Mouse (Mus musculus): Measurements from ENCODE around the gene Tspan7. TPM values are rescaled to one million over a fixed set of nuclear protein-coding genes. Genes with fewer than 3 reads are reported as not detected.

Tspan7 gene
- polyA plus RNA-seq (2015; fragmentation: Nextera tagmentation; extraction: Ambion mirVana), result 310 and 336 TPM in 2 replicates

DNA sequence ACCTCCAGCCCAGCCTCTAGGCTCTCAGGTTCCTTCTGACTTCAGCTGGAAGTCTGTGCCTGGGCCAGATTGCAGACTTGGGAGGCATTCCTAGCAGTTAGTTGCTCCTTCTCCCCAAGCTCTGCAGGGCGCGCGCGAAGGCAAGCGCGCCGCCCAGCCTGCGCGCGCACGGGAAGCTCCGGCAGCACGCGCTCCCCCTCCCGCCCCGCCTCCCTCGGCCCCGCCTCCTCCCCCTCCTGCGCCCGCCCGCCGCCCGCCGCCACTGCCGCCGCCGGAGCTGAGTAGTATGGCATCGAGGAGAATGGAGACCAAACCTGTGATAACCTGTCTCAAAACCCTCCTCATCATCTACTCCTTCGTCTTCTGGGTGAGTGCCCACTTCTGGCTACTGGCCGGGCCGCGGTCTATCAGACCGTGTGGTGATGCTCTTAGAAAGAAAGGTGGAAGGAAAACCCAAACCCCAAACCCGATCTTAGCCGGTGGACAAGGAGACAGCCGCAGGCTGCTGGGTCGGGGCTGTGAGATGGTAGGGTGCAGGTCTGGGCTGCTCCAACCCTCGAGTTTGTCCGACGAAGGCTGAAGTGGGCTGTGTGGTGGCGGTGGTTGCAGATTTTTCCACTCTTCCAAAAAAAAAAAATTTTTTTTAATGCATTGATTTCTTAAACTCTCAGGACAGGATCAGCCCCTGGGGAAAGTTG lies at the start of gene Tspan7:
Gene Tspan7 (plus strand): TSS at position 287 of the 698 bp plus-strand sequence.
- Histone ChIP-seq H3K27ac (ENCODE audit: low read length) (peak within 1 kb of the TSS; percentile 75), H3K9ac (replicated peaks; ENCODE audit: low read depth, low read length) (peak within 1 kb of the TSS; percentile 71), H3K4me3 (replicated peaks; ENCODE audit: low read length) (peak within 1 kb of the TSS; percentile 60), H3K9me3 (ENCODE audit: control insufficient read depth, low read length) (no peaks in the 10 kb centered on the region), H3K4me1 (replicated peaks; ENCODE audit: control insufficient read depth, insufficient read depth, low read length) (0 out of 2 replicates have a peak, but pooled peaks cover 3% of the 10 kb centered on the region), H3K27me3 (replicated peaks; ENCODE audit: control insufficient read depth, insufficient read depth, low read length) (no peaks in the 10 kb centered on the region), H3K4me2 (ENCODE audit: low read length) (peak within 1 kb of the TSS; percentile 39), H3K36me3 (ENCODE audit: control insufficient read depth, insufficient read depth) (no peaks in the 10 kb centered on the region)
- peak; percentile 81 for ATAC-seq
- WGBS, result 12% methylated on average over 26 of the region's 41 CpGs

DNA sequence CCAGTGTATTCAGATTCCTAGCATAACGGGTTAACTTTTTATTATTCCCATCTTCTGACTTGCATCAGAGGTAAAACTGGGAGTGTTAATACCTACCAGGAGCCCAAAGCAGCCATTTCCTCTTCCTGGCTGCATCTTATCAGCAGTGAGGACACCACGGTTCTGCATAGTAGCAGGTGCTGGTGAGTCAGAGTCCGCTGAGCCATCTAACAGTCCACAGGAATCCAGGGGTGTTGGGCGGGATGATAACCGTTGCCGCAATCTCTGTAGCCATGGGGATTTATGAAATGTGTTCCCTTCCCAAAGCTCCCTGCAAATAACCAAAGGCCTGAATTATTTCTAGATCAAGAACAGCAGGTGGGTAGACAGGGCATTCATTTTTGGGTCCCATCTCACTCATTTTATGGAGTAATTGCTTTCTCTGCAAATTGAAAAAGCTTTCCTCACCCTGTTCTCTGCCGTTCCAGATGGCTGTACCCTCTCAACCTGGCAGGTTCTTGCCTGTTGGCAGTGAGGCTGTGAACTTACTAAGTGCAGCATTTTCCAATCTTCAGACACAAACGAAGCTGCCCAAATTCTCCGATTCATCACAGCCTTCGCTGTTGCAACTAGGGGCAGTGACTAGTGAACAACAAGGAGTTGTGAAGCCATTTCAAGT lies 35.5 kb upstream of the Tspan7 start:
- H3K36me3 ChIP-seq (ENCODE audit: control insufficient read depth, insufficient read depth), result no peaks in the 10 kb centered on the region
- no peaks in the 10 kb centered on the region for H3K27me3 ChIP-seq (replicated peaks; ENCODE audit: control insufficient read depth, insufficient read depth, low read length)
- WGBS, result 52% methylated on average over 10 of the region's 10 CpGs
- H3K9me3 ChIP-seq (ENCODE audit: control insufficient read depth, low read length), result no peaks in the 10 kb centered on the region
- no peak overlapping the region for H3K9ac ChIP-seq (replicated peaks; ENCODE audit: low read depth, low read length)
- no peak overlapping the region for H3K4me2 ChIP-seq (ENCODE audit: low read length)
- peak overlapping the region; percentile 46 for H3K27ac ChIP-seq (ENCODE audit: low read length)
- peak; percentile 82 for ATAC-seq
- no peaks in the 10 kb centered on the region for H3K4me1 ChIP-seq (replicated peaks; ENCODE audit: control insufficient read depth, insufficient read depth, low read length)
- no peak overlapping the region for H3K4me3 ChIP-seq (replicated peaks; ENCODE audit: low read length)

DNA sequence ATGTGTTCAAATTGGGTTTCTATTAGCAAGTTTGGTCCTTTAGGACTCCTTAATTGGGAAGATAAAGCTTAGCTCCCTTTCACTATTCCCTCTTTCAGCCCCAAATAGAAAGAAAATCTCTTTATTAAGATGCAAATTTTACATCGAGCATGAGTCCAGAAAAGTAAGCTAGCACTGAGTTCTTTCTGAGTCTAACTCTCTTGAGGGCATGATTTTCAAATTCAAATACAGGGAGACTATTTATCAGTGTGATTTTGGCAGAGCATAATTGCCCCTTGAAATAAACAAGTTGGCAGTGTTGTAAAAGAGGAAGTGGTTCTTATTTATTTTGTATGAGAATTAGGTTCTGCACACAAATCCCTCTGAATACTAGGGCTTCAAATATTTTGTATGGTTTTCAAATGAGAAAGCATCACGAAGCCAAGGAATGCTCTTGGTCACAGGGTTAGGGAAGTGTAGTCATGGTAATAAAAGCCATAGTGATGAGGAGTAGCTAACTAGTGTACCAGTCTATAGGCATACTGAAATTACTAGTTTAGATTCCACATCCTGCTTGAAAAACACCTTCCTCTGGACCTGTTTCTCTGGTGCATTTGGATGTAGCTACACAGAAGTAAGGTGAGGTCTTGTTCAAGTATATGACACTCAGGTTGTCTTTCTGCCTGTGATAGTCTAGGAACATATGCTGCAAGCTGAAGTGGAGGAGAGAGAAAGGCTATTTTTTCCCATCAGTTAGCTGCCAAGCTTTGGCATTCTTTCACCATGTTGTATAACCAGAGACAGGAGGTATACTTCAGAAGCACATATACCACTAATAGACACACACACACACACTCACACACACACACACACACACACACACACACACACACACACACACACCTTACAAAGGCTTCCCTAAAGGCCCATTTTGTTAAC lies 34.6 kb upstream of the Tspan7 start:
- no peak overlapping the region for H3K9ac ChIP-seq (replicated peaks; ENCODE audit: low read depth, low read length)
- no peak overlapping the region for H3K27ac ChIP-seq (ENCODE audit: low read length)
- no peaks in the 10 kb centered on the region for H3K36me3 ChIP-seq (ENCODE audit: control insufficient read depth, insufficient read depth)
- H3K9me3 ChIP-seq (ENCODE audit: control insufficient read depth, low read length), result no peaks in the 10 kb centered on the region
- H3K4me3 ChIP-seq (replicated peaks; ENCODE audit: low read length), result no peak overlapping the region
- no peak overlapping the region for H3K4me2 ChIP-seq (ENCODE audit: low read length)
- H3K27me3 ChIP-seq (replicated peaks; ENCODE audit: control insufficient read depth, insufficient read depth, low read length), result no peaks in the 10 kb centered on the region
- WGBS, result 26% methylated on average over 2 of the region's 2 CpGs
- ATAC-seq, result peak; percentile 73
- no peaks in the 10 kb centered on the region for H3K4me1 ChIP-seq (replicated peaks; ENCODE audit: control insufficient read depth, insufficient read depth, low read length)

- Histone ChIP-seq H3K4me2 (ENCODE audit: low read length) (no peak overlapping the region), H3K27me3 (replicated peaks; ENCODE audit: control insufficient read depth, insufficient read depth, low read length) (no peaks in the 10 kb centered on the region), H3K27ac (ENCODE audit: low read length) (no peak overlapping the region), H3K4me1 (replicated peaks; ENCODE audit: control insufficient read depth, insufficient read depth, low read length) (no peaks in the 10 kb centered on the region), H3K4me3 (replicated peaks; ENCODE audit: low read length) (no peak overlapping the region), H3K9ac (replicated peaks; ENCODE audit: low read depth, low read length) (no peak overlapping the region), H3K9me3 (ENCODE audit: control insufficient read depth, low read length) (no peaks in the 10 kb centered on the region), H3K36me3 (ENCODE audit: control insufficient read depth, insufficient read depth) (no peaks in the 10 kb centered on the region)
- ATAC-seq, result peak; percentile 31; the same call in 1 of the 2 replicates
- WGBS, result 24% methylated on average over 1 of the region's 1 CpGs
These were observed 31.2 kb upstream of the Tspan7 start for GRCm38 (mm10) chrX:10453798-10454197.

DNA sequence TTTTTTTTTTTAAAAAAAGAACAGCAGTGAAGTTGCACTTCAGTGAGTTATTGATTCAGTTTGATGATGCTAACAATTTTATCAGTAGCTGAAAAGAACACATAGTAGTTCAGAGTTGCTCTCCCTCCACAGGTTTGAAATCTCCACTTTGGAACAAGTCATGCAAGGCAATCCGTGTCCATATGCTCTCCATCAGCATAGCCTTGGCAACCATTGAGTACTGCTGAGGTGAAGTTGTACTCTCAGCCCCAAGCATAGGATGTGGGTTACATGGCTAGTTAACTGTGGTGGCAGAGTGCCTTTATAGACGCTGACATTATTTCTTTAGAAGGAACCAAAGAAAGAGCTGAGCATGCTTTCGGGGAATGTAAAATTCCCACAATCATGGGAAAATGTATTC lies 27.7 kb upstream of the Tspan7 start:
- Histone ChIP-seq H3K9ac (replicated peaks; ENCODE audit: low read depth, low read length) (no peak overlapping the region), H3K9me3 (ENCODE audit: control insufficient read depth, low read length) (no peaks in the 10 kb centered on the region), H3K36me3 (ENCODE audit: control insufficient read depth, insufficient read depth) (no peaks in the 10 kb centered on the region), H3K4me2 (ENCODE audit: low read length) (no peak overlapping the region), H3K4me1 (replicated peaks; ENCODE audit: control insufficient read depth, insufficient read depth, low read length) (no peaks in the 10 kb centered on the region), H3K4me3 (replicated peaks; ENCODE audit: low read length) (no peak overlapping the region), H3K27ac (ENCODE audit: low read length) (no peak overlapping the region), H3K27me3 (replicated peaks; ENCODE audit: control insufficient read depth, insufficient read depth, low read length) (no peaks in the 10 kb centered on the region)
- WGBS, result 73% methylated on average over 3 of the region's 3 CpGs
- ATAC-seq, result no peak

DNA sequence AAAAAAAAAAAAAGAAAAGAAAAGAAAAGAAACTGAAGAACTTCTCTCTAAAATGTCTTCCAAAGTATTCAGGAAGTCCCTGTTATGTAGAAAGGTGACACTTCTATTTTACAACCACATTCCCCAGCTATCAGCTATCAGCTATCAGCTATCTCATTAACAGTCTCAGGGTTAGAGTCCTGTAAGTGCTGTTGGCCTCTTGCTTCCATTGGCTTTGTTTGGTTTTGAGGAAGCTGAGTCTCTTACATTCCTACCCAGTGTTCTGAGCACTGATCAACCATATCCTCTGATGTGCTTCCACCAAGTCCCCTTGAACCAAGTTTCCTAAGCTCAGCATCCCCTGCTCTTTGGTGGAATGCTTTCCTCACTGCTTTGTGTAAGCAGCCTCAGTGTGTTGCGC lies 7.9 kb upstream of the Tspan7 start:
- H3K9ac ChIP-seq (replicated peaks; ENCODE audit: low read depth, low read length), result no peak overlapping the region
- H3K27ac ChIP-seq (ENCODE audit: low read length), result no peak overlapping the region
- H3K4me1 ChIP-seq (replicated peaks; ENCODE audit: control insufficient read depth, insufficient read depth, low read length), result no peaks in the 10 kb centered on the region
- H3K4me3 ChIP-seq (replicated peaks; ENCODE audit: low read length), result no peak overlapping the region
- 83% methylated on average over 1 of the region's 1 CpGs for WGBS
- ATAC-seq, result no peak
- no peaks in the 10 kb centered on the region for H3K36me3 ChIP-seq (ENCODE audit: control insufficient read depth, insufficient read depth)
- no peaks in the 10 kb centered on the region for H3K27me3 ChIP-seq (replicated peaks; ENCODE audit: control insufficient read depth, insufficient read depth, low read length)
- no peak overlapping the region for H3K4me2 ChIP-seq (ENCODE audit: low read length)
- H3K9me3 ChIP-seq (ENCODE audit: control insufficient read depth, low read length), result no peaks in the 10 kb centered on the region

DNA sequence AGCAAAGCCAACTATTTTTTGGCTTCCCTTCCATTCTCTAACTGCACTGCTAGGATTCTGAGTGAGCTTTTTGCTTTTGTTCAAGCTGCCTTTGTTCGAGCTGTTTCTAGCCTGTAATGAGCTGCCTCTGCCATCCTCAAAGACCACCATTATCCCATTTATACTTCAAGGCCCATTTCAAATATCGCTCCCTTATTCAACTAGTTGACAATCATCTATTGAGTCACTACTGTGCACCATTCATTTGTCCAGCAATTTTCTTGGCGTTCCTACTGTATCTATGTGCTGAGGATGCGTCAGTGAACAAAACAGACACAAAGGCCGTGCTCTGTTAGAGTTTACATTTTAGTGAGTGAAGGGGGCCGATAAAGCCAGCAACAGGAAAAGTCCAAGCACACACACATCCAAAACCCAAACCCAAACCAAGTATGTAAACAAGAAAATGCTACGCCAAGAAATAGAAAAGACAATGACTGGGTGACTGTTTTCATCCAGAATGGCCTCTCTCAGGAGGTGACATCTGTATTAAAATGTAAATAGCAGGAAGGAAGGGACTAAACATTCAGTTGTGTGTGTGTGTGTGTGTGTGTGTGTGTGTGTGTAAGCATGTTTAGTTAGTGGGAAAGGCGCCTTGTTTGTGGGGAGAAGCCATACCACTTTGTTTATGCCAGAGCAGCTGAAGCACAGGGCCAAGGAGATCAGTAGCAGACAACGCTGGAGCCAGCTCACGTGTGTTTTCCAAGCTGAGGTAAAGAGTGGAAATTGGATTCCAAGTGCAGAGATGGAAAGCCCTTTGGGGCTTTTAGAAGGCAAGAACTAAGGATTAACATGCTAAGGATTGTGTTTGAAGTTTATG lies 5.7 kb upstream of the Tspan7 start:
- Histone ChIP-seq H3K4me1 (replicated peaks; ENCODE audit: control insufficient read depth, insufficient read depth, low read length) (no peaks in the 10 kb centered on the region), H3K9ac (replicated peaks; ENCODE audit: low read depth, low read length) (no peak overlapping the region), H3K27ac (ENCODE audit: low read length) (peak overlapping the region; percentile 58), H3K4me3 (replicated peaks; ENCODE audit: low read length) (no peak overlapping the region), H3K27me3 (replicated peaks; ENCODE audit: control insufficient read depth, insufficient read depth, low read length) (no peaks in the 10 kb centered on the region), H3K4me2 (ENCODE audit: low read length) (no peak overlapping the region), H3K9me3 (ENCODE audit: control insufficient read depth, low read length) (no peaks in the 10 kb centered on the region), H3K36me3 (ENCODE audit: control insufficient read depth, insufficient read depth) (no peaks in the 10 kb centered on the region)
- ATAC-seq, result peak; percentile 87
- 34% methylated on average over 10 of the region's 10 CpGs for WGBS

GRCm38 (mm10) chrX:10479943-10480342 lies 5.0 kb upstream of the Tspan7 start:
- Histone ChIP-seq H3K4me1 (replicated peaks; ENCODE audit: control insufficient read depth, insufficient read depth, low read length) (0 out of 2 replicates have a peak, but pooled peaks cover 3% of the 10 kb centered on the region), H3K36me3 (ENCODE audit: control insufficient read depth, insufficient read depth) (no peaks in the 10 kb centered on the region), H3K9ac (replicated peaks; ENCODE audit: low read depth, low read length) (no peak overlapping the region), H3K27ac (ENCODE audit: low read length) (no peak overlapping the region), H3K27me3 (replicated peaks; ENCODE audit: control insufficient read depth, insufficient read depth, low read length) (no peaks in the 10 kb centered on the region), H3K4me2 (ENCODE audit: low read length) (no peak overlapping the region), H3K4me3 (replicated peaks; ENCODE audit: low read length) (no peak overlapping the region), H3K9me3 (ENCODE audit: control insufficient read depth, low read length) (no peaks in the 10 kb centered on the region)
- WGBS, result 82% methylated on average over 4 of the region's 4 CpGs
- no peak for ATAC-seq

Data from forebrain, embryonic 16.5 days (tissue).